Mouse (Mus musculus): Measurements from ENCODE around the gene Olfr764-ps1. TPM values are rescaled to one million over a fixed set of nuclear protein-coding genes. Genes with fewer than 3 reads are reported as not detected.
A peak's percentile ranks its signal among the peaks of the same experiment; 100 is the strongest.
"Not testable (repeated sequence)": the region's sequence is repeated elsewhere in the genome, so short reads cannot be mapped to it uniquely, and the experiment has no call there.

Gene Olfr764-ps1
- not detected in 2 replicates for polyA plus RNA-seq (2015; fragmentation: Nextera tagmentation; extraction: Ambion mirVana)

DNA sequence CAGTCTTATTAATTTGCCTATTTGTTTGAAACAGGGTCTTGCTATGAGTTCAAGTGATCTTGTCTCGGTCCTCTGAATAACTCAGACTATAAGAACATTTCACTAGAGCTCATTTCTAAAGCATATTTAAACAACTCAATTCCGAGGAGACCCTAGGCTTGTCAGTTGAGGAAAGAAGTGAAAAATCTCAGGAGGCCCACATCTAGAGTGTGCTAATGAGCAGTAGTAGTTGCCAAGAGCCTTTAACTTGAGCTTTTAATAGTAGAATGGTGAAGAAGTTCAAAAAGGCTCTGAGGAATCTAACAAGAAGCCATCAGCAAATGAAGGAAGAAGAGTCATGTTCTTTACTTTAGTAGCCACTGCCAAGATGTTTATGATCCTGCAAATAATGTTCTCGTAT, at the start of gene Olfr764-ps1:
TSS of gene Olfr764-ps1 (minus strand) at position 101 of the 400 bp plus-strand sequence.
- DNase-seq (ENCODE audit: low spot score) (no peak), ATAC-seq (no peak)
- Histone ChIP-seq H3K9ac (replicated peaks; ENCODE audit: low read depth) (no peak within 1 kb of the TSS), H3K4me1 (ENCODE audit: insufficient read depth, low read depth, low read length) (no peaks in the 10 kb centered on the region), H3K27ac (ENCODE audit: low read length) (no peak within 1 kb of the TSS), H3K36me3 (ENCODE audit: insufficient read depth, low read length) (no peaks in the 10 kb centered on the region), H3K4me3 (ENCODE audit: low read depth, low read length) (no peak within 1 kb of the TSS), H3K4me2 (replicated peaks; ENCODE audit: low read depth, low read length) (no peak within 1 kb of the TSS), H3K27me3 (replicated peaks; ENCODE audit: insufficient read depth, low read length) (no peaks in the 10 kb centered on the region), H3K9me3 (ENCODE audit: low read length) (no peaks in the 10 kb centered on the region)
- 71% methylated on average over 3 of the region's 3 CpGs for WGBS
- no peak for TF ChIP-seq CTCF (IDR thresholded peaks at IDR 0.05)
- TF ChIP-seq EP300 (IDR thresholded peaks at IDR 0.05), result no peak

DNA sequence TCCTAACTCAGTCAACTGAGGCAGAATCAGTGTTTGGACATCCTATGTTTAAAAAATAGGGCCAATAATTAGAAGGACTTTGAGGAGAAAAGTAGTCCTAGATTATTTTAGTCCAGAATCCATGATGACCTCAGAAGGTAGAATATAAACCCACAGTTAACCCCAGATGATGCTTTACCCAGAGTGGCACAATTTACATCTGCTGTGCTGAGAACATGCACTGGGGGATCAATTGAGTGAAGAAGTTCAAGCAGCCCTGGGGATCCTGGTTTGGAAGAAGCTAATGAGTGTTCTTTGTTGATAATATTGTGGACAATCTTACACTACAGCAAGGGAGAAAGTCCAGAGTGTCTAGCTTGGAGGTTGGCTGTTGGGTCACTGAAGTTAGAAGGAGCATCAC, 43.1 kb upstream of the Olfr764-ps1 start, which contains the start of gene Olfr767:
TSS of gene Olfr767 (minus strand) at position 101 of the 400 bp plus-strand sequence.
- not testable (repeated sequence) for H3K27ac ChIP-seq (ENCODE audit: low read length); H3K4me1 ChIP-seq (ENCODE audit: insufficient read depth, low read depth, low read length); H3K27me3 ChIP-seq (replicated peaks; ENCODE audit: insufficient read depth, low read length); H3K4me3 ChIP-seq (ENCODE audit: low read depth, low read length); H3K9me3 ChIP-seq (ENCODE audit: low read length); H3K4me2 ChIP-seq (replicated peaks; ENCODE audit: low read depth, low read length); H3K36me3 ChIP-seq (ENCODE audit: insufficient read depth, low read length); H3K9ac ChIP-seq (replicated peaks; ENCODE audit: low read depth); DNase-seq (ENCODE audit: low spot score); ATAC-seq

DNA sequence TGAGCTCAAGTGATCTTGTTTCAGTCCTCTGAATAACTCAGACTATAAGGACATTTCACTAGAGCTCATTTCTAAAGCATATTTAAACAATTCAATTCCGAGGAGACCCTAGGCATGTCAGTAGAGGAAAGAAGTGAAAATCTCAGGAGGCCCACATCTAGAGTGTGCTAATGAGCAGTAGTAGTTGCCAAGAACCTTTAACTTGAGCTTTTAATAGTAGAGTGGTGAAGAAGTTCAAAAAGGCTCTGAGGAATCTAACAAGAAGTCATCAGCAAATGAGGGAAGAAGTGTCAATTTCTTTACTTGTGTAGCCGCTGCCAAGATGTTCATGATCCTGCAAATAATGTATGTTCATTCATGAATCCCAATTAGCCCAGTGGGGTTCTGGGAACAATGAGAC, 29.2 kb upstream of the Olfr764-ps1 start, which contains the start of gene Olfr766-ps1:
TSS of gene Olfr766-ps1 (minus strand) at position 101 of the 400 bp plus-strand sequence.
- no peak within 1 kb of the TSS for H3K4me2 ChIP-seq (replicated peaks; ENCODE audit: low read depth, low read length)
- no peaks in the 10 kb centered on the region for H3K4me1 ChIP-seq (ENCODE audit: insufficient read depth, low read depth, low read length)
- 65% methylated on average over 2 of the region's 2 CpGs for WGBS
- no peak within 1 kb of the TSS for H3K27ac ChIP-seq (ENCODE audit: low read length)
- no peaks in the 10 kb centered on the region for H3K9me3 ChIP-seq (ENCODE audit: low read length)
- H3K4me3 ChIP-seq (ENCODE audit: low read depth, low read length), result no peak within 1 kb of the TSS
- H3K27me3 ChIP-seq (replicated peaks; ENCODE audit: insufficient read depth, low read length), result no peaks in the 10 kb centered on the region
- no peak for TF ChIP-seq CTCF (IDR thresholded peaks at IDR 0.05)
- no peak for TF ChIP-seq EP300 (IDR thresholded peaks at IDR 0.05)
- H3K36me3 ChIP-seq (ENCODE audit: insufficient read depth, low read length), result no peaks in the 10 kb centered on the region
- no peak for DNase-seq (ENCODE audit: low spot score)
- no peak within 1 kb of the TSS for H3K9ac ChIP-seq (replicated peaks; ENCODE audit: low read depth)
- no peak for ATAC-seq

DNA sequence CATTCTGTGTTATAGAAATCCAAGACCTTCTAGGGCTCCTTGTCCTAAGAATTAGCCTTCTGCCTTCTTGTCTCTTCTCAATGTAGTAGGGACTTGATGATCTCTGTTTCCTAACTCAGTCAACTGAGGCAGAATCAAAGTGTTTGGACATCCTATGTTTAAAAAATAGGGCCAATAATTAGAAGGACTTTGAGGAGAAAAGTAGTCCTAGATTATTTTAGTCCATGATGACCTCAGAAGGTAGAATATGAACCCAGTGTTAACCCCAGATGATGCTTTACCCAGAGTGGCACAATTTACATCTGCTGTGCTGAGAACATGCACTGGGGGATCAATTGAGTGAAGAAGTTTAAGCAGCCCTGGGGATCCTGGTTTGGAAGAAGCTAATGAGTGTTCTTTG, 10.2 kb upstream of the Olfr764-ps1 start, which contains the start of gene Olfr765:
TSS of gene Olfr765 (minus strand) at position 101 of the 400 bp plus-strand sequence.
- H3K4me3 ChIP-seq (ENCODE audit: low read depth, low read length); H3K4me2 ChIP-seq (replicated peaks; ENCODE audit: low read depth, low read length); H3K27me3 ChIP-seq (replicated peaks; ENCODE audit: insufficient read depth, low read length); H3K36me3 ChIP-seq (ENCODE audit: insufficient read depth, low read length); DNase-seq (ENCODE audit: low spot score); ATAC-seq; H3K4me1 ChIP-seq (ENCODE audit: insufficient read depth, low read depth, low read length); H3K27ac ChIP-seq (ENCODE audit: low read length); H3K9ac ChIP-seq (replicated peaks; ENCODE audit: low read depth); H3K9me3 ChIP-seq (ENCODE audit: low read length): not testable (repeated sequence)

DNA sequence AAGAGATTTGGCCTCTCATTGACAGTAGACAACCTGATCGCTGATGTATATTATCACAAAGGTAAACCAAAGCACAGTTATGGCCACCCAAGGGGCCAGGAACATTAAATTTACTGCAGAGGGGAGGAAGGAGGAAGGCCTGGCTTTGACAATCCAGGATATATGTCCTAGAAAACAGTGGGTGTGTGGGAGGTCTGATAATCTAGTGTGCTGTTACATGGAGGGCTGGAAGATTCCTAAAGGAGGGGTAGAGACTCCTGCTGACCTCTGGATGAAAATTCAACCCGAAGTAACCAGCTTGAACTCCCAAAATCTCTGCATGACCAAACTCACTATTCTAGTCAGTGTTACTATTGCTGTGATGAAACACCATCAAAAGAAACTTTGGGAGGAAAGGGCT, 11.4 kb downstream of the Olfr764-ps1 start:
- H3K4me2 ChIP-seq (replicated peaks; ENCODE audit: low read depth, low read length), result no peak overlapping the region
- H3K27ac ChIP-seq (ENCODE audit: low read length), result no peak overlapping the region
- H3K27me3 ChIP-seq (replicated peaks; ENCODE audit: insufficient read depth, low read length), result no peaks in the 10 kb centered on the region
- ATAC-seq (no peak), DNase-seq (ENCODE audit: low spot score) (no peak)
- no peaks in the 10 kb centered on the region for H3K4me1 ChIP-seq (ENCODE audit: insufficient read depth, low read depth, low read length)
- no peak for TF ChIP-seq CTCF (IDR thresholded peaks at IDR 0.05)
- TF ChIP-seq EP300 (IDR thresholded peaks at IDR 0.05), result no peak
- no peak overlapping the region for H3K4me3 ChIP-seq (ENCODE audit: low read depth, low read length)
- no peaks in the 10 kb centered on the region for H3K9me3 ChIP-seq (ENCODE audit: low read length)
- H3K36me3 ChIP-seq (ENCODE audit: insufficient read depth, low read length), result no peaks in the 10 kb centered on the region
- 78% methylated on average over 2 of the region's 2 CpGs for WGBS
- H3K9ac ChIP-seq (replicated peaks; ENCODE audit: low read depth), result no peak overlapping the region

DNA sequence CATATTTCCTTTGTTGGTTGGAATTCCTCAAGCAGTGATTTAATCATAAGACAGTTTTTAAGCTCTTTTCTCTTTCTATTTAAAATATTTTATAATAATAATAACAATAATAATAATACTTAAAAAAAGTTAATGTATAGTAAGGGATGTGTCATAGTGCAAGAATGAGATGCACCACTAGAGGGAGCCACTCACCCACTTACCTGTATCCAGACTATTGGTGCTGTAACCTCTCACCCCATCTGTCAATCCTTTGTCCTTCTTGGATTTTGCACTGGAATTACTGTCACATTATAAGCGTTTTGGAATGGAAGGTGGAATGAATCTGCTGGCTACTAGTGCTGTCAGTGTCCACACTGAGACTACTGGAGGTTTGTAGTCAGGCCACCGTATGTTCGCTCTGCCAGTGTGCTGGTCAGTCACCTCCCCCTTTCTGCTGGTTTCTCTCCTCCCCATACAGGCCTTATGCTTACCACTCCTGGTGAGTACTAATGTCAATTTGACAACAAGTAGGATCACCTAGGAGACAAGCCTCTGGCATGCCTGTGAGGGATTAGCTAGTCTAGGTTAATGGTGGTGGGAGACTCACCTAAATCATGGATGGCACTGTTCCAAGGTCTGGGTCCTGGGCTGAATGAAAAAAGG, 13.6 kb downstream of the Olfr764-ps1 start:
- Histone ChIP-seq H3K4me3 (ENCODE audit: low read depth, low read length) (no peak overlapping the region), H3K36me3 (ENCODE audit: insufficient read depth, low read length) (no peaks in the 10 kb centered on the region), H3K27ac (ENCODE audit: low read length) (no peak overlapping the region), H3K4me1 (ENCODE audit: insufficient read depth, low read depth, low read length) (no peaks in the 10 kb centered on the region), H3K9me3 (ENCODE audit: low read length) (no peaks in the 10 kb centered on the region), H3K4me2 (replicated peaks; ENCODE audit: low read depth, low read length) (no peak overlapping the region), H3K27me3 (replicated peaks; ENCODE audit: insufficient read depth, low read length) (no peaks in the 10 kb centered on the region), H3K9ac (replicated peaks; ENCODE audit: low read depth) (no peak overlapping the region)
- ATAC-seq (no peak), DNase-seq (ENCODE audit: low spot score) (peak; percentile 40)
- TF ChIP-seq CTCF (IDR thresholded peaks at IDR 0.05) (peak; percentile 64), EP300 (IDR thresholded peaks at IDR 0.05) (no peak)
- WGBS, result 57% methylated on average over 3 of the region's 3 CpGs

DNA sequence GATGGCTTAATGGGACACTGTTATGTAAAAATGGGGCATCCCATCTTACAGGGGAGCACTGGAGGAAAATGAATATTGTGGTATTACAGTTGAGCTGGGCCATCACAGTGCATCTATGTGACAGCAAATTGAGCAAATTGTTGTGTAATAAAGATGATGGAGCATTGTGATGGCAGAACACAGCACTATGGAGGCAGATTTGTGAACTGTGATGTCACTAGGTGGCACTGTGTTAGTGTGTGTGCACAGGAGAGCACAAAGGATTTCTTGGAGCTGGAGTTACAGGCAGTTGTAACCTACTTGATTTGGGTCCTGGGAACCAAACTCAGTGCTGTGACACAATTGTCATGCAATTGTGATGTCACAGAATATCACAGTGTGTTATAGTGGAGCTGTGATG, 16.4 kb downstream of the Olfr764-ps1 start:
- no peaks in the 10 kb centered on the region for H3K27me3 ChIP-seq (replicated peaks; ENCODE audit: insufficient read depth, low read length)
- no peaks in the 10 kb centered on the region for H3K4me1 ChIP-seq (ENCODE audit: insufficient read depth, low read depth, low read length)
- TF ChIP-seq EP300 (IDR thresholded peaks at IDR 0.05) (no peak), CTCF (IDR thresholded peaks at IDR 0.05) (no peak)
- DNase-seq (ENCODE audit: low spot score), result no peak
- no peak overlapping the region for H3K27ac ChIP-seq (ENCODE audit: low read length)
- no peak for ATAC-seq
- no peak overlapping the region for H3K9ac ChIP-seq (replicated peaks; ENCODE audit: low read depth)
- no peak overlapping the region for H3K4me2 ChIP-seq (replicated peaks; ENCODE audit: low read depth, low read length)
- no peaks in the 10 kb centered on the region for H3K36me3 ChIP-seq (ENCODE audit: insufficient read depth, low read length)
- H3K4me3 ChIP-seq (ENCODE audit: low read depth, low read length), result no peak overlapping the region
- H3K9me3 ChIP-seq (ENCODE audit: low read length), result no peaks in the 10 kb centered on the region

Measured in lung, postnatal 0 days (tissue).